Mouse (Mus musculus) midbrain, embryonic 14.5 days (tissue): ENCODE results near the gene Trappc12. TPM values are rescaled to one million over a fixed set of nuclear protein-coding genes. Genes with fewer than 3 reads are reported as not detected.

Experiments
- ATAC-seq: fragments of 200-750 bp; cut with Nextera tagmentation; 2 replicates; pipeline ENCODE4 v1.8.0; 2017; ENCODE audit warnings: moderate number of reproducible peaks, moderate library complexity; ENCODE audit not compliant: low FRiP score, low TSS enrichment
- DNase-seq: peaks from one replicate; pipeline ENCODE4 v3.0.0-alpha.2; 2015
- H3K27ac ChIP-seq: fragments of 300-500 bp; sonication (generic); replicated peaks from 2 replicates; pipeline ENCODE4 v1.5.1; 2014; ENCODE audit warnings: mild to moderate bottlenecking, low read depth, low read length, moderate library complexity
- H3K27me3 ChIP-seq: fragments of 300-500 bp; sonication (generic); 2 replicates; pipeline ENCODE4 v1.6.1; 2014; ENCODE audit warnings: low read length, control low read depth, mixed read lengths; ENCODE audit not compliant: control insufficient read depth, insufficient read depth
- H3K36me3 ChIP-seq: fragments of 300-500 bp; sonication (generic); 2 replicates; pipeline ENCODE4 v1.6.1; 2014; ENCODE audit warnings: low read length, control low read depth; ENCODE audit not compliant: control insufficient read depth, insufficient read depth
- H3K4me1 ChIP-seq: fragments of 300-500 bp; sonication (generic); 2 replicates; pipeline ENCODE4 v1.6.1; 2014; ENCODE audit warnings: mild to moderate bottlenecking, antibody characterized with exemption, low read length, control low read depth; ENCODE audit not compliant: control insufficient read depth, insufficient read depth
- H3K4me2 ChIP-seq: fragments of 300-500 bp; sonication (generic); 2 replicates; pipeline ENCODE4 v1.6.1; 2014; ENCODE audit warnings: mild to moderate bottlenecking, low read length, moderate library complexity
- H3K4me3 ChIP-seq: fragments of 300-500 bp; sonication (generic); replicated peaks from 2 replicates; pipeline ENCODE4 v1.5.1; 2014; ENCODE audit warnings: low read depth, low read length
- H3K9ac ChIP-seq: fragments of 300-500 bp; sonication (generic); replicated peaks from 2 replicates; pipeline ENCODE4 v1.6.1; 2014; ENCODE audit warnings: mild to moderate bottlenecking, low read length, moderate library complexity
- H3K9me3 ChIP-seq: fragments of 300-500 bp; sonication (generic); 2 replicates; pipeline ENCODE4 v1.6.1; 2016; ENCODE audit warnings: low read length, control low read depth, mixed read lengths; ENCODE audit not compliant: control insufficient read depth
- WGBS: fragments of 180-500 bp; shearing (Covaris S2); extraction: QIAGEN DNeasy Blood & Tissue Kit; methylation state at CpG from one replicate; pipeline ENCODE4 v1.1.7; 2014; 5-methylcytosine and 5-hydroxymethylcytosine counted together
- polyA plus RNA-seq: library from polyadenylated mRNA; unstranded; fragments of >200 nt; fragmentation: Nextera tagmentation; extraction: Ambion mirVana; gene quantifications from 2 replicates; pipeline ENCODE4 v1.2.1, GENCODE M21; 2014

Trappc12 gene
- polyA plus RNA-seq, 1 experiment from 2014 or later: 49.8 TPM

DNA sequence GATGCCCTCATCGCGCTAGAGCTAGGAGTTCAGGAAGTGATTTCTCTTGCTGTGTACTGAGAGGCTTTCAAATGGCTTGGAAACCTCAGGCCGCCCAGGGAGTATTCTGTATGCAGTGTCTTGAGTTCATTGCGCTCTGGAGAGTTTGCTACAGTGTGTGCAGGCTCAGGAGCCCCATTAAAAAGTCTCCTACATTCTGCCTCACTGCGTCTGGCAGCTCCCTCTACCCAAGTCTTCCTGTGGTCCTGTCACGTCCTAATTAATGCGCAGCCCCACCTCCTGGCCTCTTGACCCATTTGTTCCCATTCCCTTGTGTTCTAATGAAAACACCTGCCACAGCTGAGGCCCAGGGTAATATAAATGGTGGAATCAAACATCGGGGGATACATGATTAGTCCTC, 34.6 kb upstream of the Trappc12 start:
- Histone ChIP-seq H3K27ac (peak overlapping the region; percentile 33; the same call in 1 of the 2 replicates), H3K36me3 (no peaks in the 10 kb centered on the region), H3K4me2 (no peak overlapping the region), H3K4me1 (peaks cover 14% of the 10 kb centered on the region), H3K9ac (no peak overlapping the region; the same call in 1 of the 2 replicates), H3K4me3 (no peak overlapping the region), H3K9me3 (no peaks in the 10 kb centered on the region), H3K27me3 (no peaks in the 10 kb centered on the region)
- 25% methylated on average over 8 of the region's 8 CpGs for WGBS
- ATAC-seq (no peak; the same call in 1 of the 2 replicates), DNase-seq (peak; percentile 17)

DNA sequence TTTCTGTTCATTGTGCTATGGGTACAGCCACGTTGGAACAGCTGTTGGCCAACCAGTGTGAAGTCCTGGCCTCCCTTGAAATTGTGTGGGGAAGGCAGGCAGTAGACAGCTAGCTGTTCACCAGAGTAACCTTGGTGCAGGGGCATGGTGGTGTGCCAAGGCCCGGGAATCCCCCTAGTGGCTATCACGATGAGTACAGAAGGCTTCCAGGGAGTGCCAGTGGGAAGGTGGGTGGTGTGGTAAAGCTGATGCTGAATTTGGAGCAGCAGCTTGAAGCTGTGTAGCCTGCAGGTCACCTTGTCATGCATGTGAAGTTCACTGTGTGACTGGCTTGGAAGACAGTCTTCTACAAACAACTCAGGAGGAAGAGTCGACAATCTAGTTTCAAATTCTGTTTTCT, 34.1 kb upstream of the Trappc12 start:
- no peaks in the 10 kb centered on the region for H3K36me3 ChIP-seq
- H3K9me3 ChIP-seq: no peaks in the 10 kb centered on the region
- peaks cover 14% of the 10 kb centered on the region for H3K4me1 ChIP-seq
- WGBS: 27% methylated on average over 4 of the region's 4 CpGs
- H3K9ac ChIP-seq: no peak overlapping the region
- peak; percentile 26 for DNase-seq
- H3K27ac ChIP-seq: peak overlapping the region; percentile 33; the same call in 1 of the 2 replicates
- no peaks in the 10 kb centered on the region for H3K27me3 ChIP-seq
- H3K4me2 ChIP-seq: no peak overlapping the region
- H3K4me3 ChIP-seq: no peak overlapping the region
- no peak for ATAC-seq

DNA sequence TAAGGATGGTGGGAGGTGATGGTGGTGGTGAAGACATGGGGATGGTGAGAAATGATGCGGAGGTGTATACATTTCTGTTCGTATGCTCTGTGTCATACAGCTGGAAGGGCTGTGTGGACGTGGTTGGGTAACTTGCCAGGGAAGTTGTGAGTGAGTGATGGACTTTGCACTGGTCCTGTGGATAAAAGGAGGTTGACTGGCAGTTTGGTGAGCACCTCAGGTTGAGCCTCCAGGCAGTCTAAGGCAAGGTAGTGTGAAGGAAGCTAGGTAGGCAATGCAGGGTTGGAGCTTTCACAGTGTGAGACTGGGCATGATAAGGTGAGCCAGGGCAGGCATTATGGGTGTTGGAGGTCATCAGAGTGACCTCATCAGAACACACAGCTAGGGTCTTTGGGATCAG, 32.4 kb upstream of the Trappc12 start:
- Histone ChIP-seq H3K4me1 (peaks cover 14% of the 10 kb centered on the region), H3K9me3 (no peaks in the 10 kb centered on the region), H3K27me3 (no peaks in the 10 kb centered on the region), H3K4me3 (no peak overlapping the region), H3K4me2 (no peak overlapping the region), H3K9ac (no peak overlapping the region), H3K36me3 (no peaks in the 10 kb centered on the region), H3K27ac (no peak overlapping the region)
- no peak for DNase-seq
- WGBS: 97% methylated on average over 3 of the region's 3 CpGs
- no peak for ATAC-seq

DNA sequence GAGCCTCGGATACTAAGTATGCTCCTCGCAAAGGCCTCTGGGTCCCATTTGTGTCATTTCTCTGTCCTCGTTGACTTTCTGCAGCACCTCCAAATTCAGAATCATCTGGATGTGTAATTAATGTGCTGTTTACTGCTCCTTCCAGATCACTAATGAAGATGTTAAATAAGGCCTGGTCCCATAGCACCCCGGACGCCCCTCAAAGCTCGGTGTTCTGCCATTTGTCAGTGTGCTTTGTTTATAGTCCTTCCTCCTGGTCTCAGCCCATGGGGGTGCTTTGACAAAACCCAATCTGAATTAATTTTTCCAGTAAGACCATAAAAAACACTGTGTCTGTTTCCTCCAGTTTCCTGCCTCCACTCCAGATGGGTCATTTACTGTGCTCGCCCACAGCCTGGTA, 29.9 kb upstream of the Trappc12 start:
- 74% methylated on average over 7 of the region's 7 CpGs for WGBS
- Histone ChIP-seq H3K27ac (no peak overlapping the region), H3K4me3 (no peak overlapping the region), H3K36me3 (no peaks in the 10 kb centered on the region), H3K4me2 (no peak overlapping the region), H3K4me1 (peaks cover 19% of the 10 kb centered on the region), H3K9me3 (no peaks in the 10 kb centered on the region), H3K27me3 (no peaks in the 10 kb centered on the region), H3K9ac (no peak overlapping the region)
- no peak for DNase-seq
- ATAC-seq: no peak

DNA sequence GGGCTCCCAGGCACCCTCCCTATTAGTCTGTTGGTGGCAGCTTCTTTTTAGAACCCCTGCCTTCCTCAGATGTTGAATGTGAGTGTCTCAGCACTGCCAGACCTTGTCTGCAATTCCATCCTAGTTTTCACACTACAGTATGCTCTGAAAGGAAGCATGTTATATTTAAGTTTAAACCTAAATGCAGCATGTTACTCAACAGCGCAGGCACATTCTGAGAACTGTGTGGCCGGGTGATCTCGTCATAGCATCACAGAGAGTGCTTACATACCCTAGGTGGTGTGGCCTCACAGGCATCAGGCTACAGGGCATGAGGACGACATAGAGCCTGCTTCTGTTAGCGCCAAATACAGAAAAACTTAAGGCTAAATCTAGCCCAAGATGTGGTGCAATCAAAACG, 25.4 kb upstream of the Trappc12 start:
- no peak for DNase-seq
- H3K27me3 ChIP-seq: no peaks in the 10 kb centered on the region
- no peaks in the 10 kb centered on the region for H3K36me3 ChIP-seq
- H3K4me2 ChIP-seq: no peak overlapping the region
- WGBS: 84% methylated on average over 6 of the region's 6 CpGs
- H3K9ac ChIP-seq: no peak overlapping the region
- H3K27ac ChIP-seq: peak overlapping the region; percentile 66; the same call in 1 of the 2 replicates
- no peak overlapping the region for H3K4me3 ChIP-seq
- H3K4me1 ChIP-seq: peaks cover 16% of the 10 kb centered on the region
- H3K9me3 ChIP-seq: no peaks in the 10 kb centered on the region
- ATAC-seq: no peak

DNA sequence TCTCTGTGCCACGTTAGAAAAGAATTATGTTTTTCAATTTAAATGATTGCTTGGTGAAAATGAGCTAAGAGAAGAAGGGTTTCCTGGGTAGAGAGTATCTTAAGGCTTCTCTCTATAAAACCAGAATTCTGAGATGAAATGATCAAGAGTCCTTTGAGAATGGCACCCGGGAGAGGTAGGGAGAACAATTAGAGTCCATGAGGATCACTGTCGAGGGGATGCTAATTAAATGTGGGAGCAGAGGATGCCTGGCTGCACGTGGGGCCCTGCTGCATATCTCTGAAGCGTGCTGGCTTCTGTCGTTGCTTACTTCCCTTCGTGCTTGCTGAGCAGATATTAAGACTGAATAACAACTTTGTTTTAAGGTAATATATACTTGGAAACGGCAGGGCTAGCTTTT, 24.8 kb upstream of the Trappc12 start:
- Histone ChIP-seq H3K4me1 (peaks cover 16% of the 10 kb centered on the region), H3K36me3 (peaks cover under 1% of the 10 kb centered on the region; the same call in 1 of the 2 replicates), H3K9ac (no peak overlapping the region), H3K27me3 (no peaks in the 10 kb centered on the region), H3K4me3 (no peak overlapping the region), H3K9me3 (no peaks in the 10 kb centered on the region), H3K4me2 (no peak overlapping the region), H3K27ac (peak overlapping the region; percentile 66; the same call in 1 of the 2 replicates)
- WGBS: 18% methylated on average over 8 of the region's 8 CpGs
- peak; percentile 39 for DNase-seq
- ATAC-seq: no peak

DNA sequence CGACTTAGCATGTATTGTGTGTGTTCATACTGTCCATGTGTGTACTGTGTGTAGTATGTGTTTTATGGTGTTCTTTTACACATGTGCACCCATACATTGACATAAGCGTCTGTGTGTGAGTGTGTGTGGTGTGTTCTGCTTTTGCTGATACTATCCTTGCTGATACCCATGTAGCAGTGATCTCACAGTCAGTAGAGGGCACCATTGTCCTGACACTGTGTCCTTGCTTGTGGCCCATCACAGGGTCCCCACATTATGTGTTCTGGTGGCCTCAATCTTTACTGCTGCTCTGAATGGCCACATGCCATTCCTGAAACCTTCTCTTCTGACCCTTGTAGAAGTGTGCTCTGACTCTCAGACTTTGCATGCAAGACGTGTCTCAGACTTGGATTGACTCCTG, 23.5 kb upstream of the Trappc12 start:
- Histone ChIP-seq H3K4me2 (no peak overlapping the region), H3K9ac (no peak overlapping the region), H3K4me1 (peaks cover 16% of the 10 kb centered on the region), H3K27ac (no peak overlapping the region), H3K4me3 (no peak overlapping the region), H3K36me3 (peaks cover 7% of the 10 kb centered on the region; the same call in 1 of the 2 replicates), H3K27me3 (no peaks in the 10 kb centered on the region), H3K9me3 (no peaks in the 10 kb centered on the region)
- no peak; the same call in 1 of the 2 replicates for ATAC-seq
- 80% methylated on average over 3 of the region's 3 CpGs for WGBS
- peak; percentile 60 for DNase-seq

DNA sequence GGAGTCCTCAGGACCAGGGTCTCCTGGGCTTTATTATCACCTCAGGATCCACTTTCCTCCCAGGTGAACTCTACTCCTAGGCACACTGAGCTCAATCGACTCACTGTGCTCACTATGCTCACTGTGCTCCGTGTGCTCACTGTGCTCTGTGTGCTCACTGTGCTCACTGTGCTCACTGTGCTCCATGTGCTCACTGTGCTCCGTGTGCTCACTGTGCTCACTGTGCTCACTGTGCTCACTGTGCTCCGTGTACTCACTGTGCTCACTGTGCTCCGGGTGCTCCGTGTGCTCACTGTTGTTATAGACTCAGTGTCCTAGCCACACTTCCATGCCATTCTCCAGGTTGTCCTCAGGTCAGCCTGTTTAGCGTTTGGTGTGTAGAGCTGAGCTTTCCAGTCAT, 19.7 kb upstream of the Trappc12 start:
- ATAC-seq (no peak), DNase-seq (no peak)
- H3K9me3 ChIP-seq: no peaks in the 10 kb centered on the region
- H3K4me2 ChIP-seq: no peak overlapping the region
- 95% methylated on average over 7 of the region's 7 CpGs for WGBS
- H3K9ac ChIP-seq: no peak overlapping the region
- no peaks in the 10 kb centered on the region for H3K27me3 ChIP-seq
- no peak overlapping the region for H3K4me3 ChIP-seq
- H3K4me1 ChIP-seq: peaks cover 7% of the 10 kb centered on the region; the same call in 1 of the 2 replicates
- no peak overlapping the region for H3K27ac ChIP-seq
- peaks cover 31% of the 10 kb centered on the region for H3K36me3 ChIP-seq

DNA sequence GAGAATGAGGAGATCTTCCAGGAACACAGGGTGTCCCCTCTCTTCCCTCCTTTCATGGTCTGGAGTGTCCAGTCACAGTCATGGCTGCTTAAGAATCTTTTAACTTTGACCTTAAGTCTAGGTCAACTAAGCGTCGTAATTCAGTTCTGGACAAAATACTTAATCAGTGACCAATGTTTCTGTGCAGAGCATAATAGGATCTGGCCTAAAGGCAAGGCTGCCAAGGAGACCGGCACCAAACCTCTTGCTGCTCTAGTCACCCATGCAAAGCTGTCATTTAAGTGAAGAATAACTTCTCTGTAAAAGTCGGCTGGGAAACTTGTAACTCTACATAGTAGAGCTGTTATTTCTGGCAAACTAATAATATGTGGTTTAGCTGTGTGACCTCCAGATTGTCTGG, 5.7 kb upstream of the Trappc12 start:
- no peaks in the 10 kb centered on the region for H3K9me3 ChIP-seq
- H3K36me3 ChIP-seq: no peaks in the 10 kb centered on the region
- H3K27me3 ChIP-seq: no peaks in the 10 kb centered on the region
- H3K4me2 ChIP-seq: no peak overlapping the region
- 84% methylated on average over 4 of the region's 4 CpGs for WGBS
- no peak for ATAC-seq
- H3K27ac ChIP-seq: no peak overlapping the region
- peaks cover 10% of the 10 kb centered on the region for H3K4me1 ChIP-seq
- H3K9ac ChIP-seq: no peak overlapping the region
- DNase-seq: no peak
- no peak overlapping the region for H3K4me3 ChIP-seq
